Mouse (Mus musculus) gastrocnemius, postnatal 36 days (tissue): ENCODE data around the gene Zbtb26. TPM values are rescaled to one million over a fixed set of nuclear protein-coding genes. Genes with fewer than 3 reads are reported as not detected.

Source experiments
- DNase-seq, 2 experiments: peaks; one replicate each; pipeline ENCODE4 v3.0.0; 2022
- intact Hi-C: fragments of 180-260 bp; cut with DNase I; formaldehyde crosslinking; loops from one replicate; pipeline ENCODE4 v1.15.1; 2025
- long read RNA-seq, 2 experiments: library from polyadenylated mRNA; stranded (forward); transcript quantifications; one replicate each; pipeline ENCODE4 v2.0.0; 2021
- total RNA-seq, 2 experiments: library from RNA; stranded (reverse); gene quantifications; 2 replicates each; pipeline ENCODE4 v1.2.3; 2021

The Zbtb26 gene
- 1 to 10 TPM; 2.9 to 3.8 TPM for total RNA-seq
- long read RNA-seq, experiment 1, result 0 reads
- long read RNA-seq, experiment 2, result 0 reads

DNA sequence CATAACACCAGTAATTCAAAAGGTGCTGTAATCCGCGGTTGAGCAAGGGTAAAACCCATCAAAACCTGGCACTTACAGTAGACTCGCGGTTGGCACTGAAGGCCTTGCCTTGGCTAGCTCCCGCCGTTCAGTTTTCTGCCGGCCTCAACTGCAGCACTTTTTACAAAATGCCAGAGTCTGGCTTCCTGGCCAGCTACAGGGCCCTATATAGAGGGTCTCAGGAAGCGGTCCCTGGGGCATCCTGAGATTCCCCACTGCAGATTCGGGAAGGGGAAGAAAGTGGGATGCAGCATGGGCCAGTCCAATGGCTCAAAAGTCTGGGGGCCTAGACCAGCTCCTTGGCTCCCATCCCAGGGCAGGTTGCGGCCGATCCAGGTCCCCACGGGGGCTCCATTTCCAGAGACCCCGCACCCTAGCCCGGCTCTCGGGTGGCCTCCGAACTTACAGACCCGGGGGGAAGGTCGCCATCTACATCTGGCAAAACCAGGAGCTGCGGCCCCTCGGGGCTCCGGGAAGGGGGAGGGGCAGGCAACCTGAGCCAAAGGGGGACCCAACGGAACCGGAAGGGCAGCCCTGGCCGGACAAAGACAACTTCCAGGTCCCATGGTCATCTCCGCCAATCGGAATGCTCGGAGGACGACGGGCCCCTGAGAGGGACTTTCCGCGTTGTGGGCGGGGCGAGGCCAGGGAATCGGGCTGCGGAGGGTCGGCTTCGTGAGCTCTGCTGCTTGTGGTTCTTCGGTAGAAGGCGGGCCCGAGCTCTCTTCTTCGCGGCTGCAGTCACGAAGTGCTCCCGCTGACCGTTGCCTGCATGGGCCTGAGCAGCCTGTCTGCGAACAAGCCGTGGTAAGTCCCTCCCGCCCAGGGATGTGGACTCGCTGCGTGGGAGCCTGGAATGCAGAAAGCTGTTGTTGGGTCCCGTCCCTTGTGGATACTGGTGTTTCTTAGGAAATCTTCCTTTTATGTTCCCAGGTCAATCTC lies at the start of gene Zbtb26, which contains the start of the genes Zbtb6 and Rabgap1:
Gene Zbtb26 (minus strand): TSS at position 525 of the 981 bp plus-strand sequence.
Gene Zbtb6 (minus strand): TSS at position 561 of the 981 bp plus-strand sequence.
Gene Rabgap1 (plus strand): TSS at position 669 of the 981 bp plus-strand sequence.
- intact Hi-C loops, result no loop called here
- DNase-seq, result peak; percentile 90 to 93

GRCm38 (mm10) chr2:37488956-37489355 lies 46.0 kb upstream of the Zbtb26 start:
- intact Hi-C loops, result no loop called here
- no peak for DNase-seq

- no peak for DNase-seq
- intact Hi-C loops, result no loop called here
Measured at GRCm38 (mm10) chr2:37486408-37486807, 43.5 kb upstream of the Zbtb26 start.

- intact Hi-C loops, result loop anchor here (2.0 kb wide), 1 partner anchor 105 kb away; no protein-coding TSS in a partner anchor
- no peak for DNase-seq
Measured at GRCm38 (mm10) chr2:37485370-37485769, 42.4 kb upstream of the Zbtb26 start.

GRCm38 (mm10) chr2:37484165-37484564 lies 41.2 kb upstream of the Zbtb26 start:
- intact Hi-C loops, result loop anchor here (2.0 to 5.0 kb wide), 2 partner anchors 82 to 103 kb away; no protein-coding TSS in a partner anchor
- DNase-seq, result no peak

DNA sequence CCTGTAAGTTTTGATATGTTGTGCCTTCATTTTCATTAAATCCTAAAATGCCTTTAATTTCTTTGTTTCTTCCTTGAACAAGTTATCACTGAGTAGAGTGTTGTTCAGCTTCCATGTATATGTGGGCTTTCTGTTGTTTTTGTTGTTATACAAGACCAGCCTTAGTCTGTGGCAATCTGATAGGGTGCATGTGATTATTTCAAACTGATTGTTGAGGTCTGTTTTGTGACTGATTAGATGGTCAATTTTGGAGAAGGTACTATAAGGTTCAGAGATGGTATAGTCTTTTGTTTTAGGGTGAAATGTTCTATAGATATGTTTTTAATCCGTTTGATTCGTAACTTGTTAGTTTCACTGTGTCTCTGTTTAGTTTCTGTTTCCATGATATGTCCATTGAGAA lies 37.1 kb upstream of the Zbtb26 start:
- intact Hi-C loops, result loop anchor here (5.0 kb wide), 1 partner anchor 78 kb away; no protein-coding TSS in a partner anchor
- DNase-seq, result no peak

- intact Hi-C loops, result no loop called here
- no peak for DNase-seq
Measured at GRCm38 (mm10) chr2:37479559-37479958, 36.6 kb upstream of the Zbtb26 start.

DNA sequence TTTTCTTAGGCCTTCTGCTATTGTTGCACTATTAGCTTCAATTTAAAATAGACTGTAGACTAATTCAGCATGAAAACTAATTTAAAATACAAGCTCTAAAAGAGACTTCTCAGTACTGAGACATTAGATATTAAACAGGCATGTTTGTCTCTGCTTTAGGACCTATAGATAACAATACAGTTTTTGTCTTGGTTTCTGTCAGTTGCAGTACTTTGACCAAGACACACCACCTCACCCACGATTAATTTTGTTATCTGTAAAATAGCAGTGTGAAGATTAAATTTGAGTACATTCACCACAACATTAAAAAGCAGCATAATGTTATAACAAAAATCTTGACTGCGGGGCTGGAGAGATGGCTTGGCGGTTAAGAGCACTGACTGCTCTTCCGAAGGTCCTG lies 23.3 kb upstream of the Zbtb26 start:
- intact Hi-C loops, result no loop called here

DNA sequence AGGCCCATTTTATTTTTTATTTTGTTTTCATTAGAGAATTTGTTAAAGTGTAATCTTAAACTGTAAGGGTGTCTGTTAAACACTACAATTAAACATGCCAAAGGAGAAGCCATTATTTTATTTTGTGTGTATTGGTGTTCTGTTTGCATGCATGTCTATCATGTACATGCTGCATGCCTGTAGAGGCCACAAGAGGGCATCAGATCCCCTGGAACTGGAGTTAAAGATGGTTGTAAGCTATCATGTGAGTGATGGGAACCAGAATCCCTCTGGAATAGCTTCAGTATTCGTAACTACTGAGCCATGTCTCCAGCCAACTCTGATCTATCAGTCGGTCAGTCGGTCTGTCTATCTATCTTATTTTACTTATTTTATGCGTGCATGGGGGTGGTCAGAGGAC lies 17.8 kb upstream of the Zbtb26 start:
- no peak for DNase-seq
- intact Hi-C loops, result no loop called here

More for the DNA sequence above, 23.3 kb upstream of the Zbtb26 start:
- no peak for DNase-seq

- no peak for DNase-seq
- intact Hi-C loops, result no loop called here
Measured at GRCm38 (mm10) chr2:37452376-37452760, 9.4 kb upstream of the Zbtb26 start.

GRCm38 (mm10) chr2:37451667-37452375 lies 8.9 kb upstream of the Zbtb26 start:
- DNase-seq, result peak; percentile 88 to 93
- intact Hi-C loops, result no loop called here

GRCm38 (mm10) chr2:37431609-37432008 lies 11.3 kb downstream of the Zbtb26 start:
- DNase-seq, result no peak
- intact Hi-C loops, result no loop called here

DNA sequence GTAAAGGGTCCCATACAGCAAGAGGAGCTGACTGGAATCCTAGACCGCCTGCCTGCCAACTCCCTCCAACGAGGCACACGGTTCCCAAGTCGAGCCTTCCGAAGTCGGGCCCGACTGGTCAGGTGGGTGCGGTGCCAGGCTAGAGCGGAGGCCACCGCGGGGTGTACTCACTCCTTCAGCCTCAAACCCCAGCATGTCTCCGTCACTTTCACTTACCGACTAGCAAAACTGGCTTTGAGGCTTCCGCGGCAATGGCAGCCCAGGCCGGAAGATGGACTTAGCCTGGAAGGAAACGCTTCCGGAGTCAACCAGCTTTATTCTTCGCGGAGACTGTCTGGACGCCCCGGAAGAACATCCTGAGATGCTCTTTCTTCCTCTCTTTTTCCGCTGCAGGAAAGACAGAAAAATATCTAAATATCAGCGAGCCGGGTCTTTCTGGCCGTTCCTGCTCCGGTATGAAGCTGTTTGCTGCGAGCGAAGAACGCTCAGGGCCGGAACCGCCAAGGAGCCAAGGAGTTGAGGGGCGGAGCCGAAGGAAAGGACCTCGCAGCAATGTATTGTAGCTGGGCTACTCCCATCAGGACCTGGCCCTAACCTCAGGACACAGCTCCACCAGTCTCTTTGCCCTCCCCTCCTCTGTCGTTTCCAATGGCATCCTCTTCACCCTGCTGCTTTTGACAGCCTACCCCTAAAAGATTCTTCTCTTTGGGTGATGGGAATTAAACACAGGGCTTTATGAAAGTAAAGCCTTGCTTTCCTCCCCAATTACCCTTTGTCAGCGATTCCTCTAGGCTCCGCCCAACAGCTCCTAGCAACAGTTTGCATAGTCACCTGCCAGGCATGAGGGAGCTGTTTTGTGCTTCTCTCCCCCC lies 12.1 kb downstream of the Zbtb26 start:
- DNase-seq, result peak; percentile 56 to 67
- intact Hi-C loops, result no loop called here

DNA sequence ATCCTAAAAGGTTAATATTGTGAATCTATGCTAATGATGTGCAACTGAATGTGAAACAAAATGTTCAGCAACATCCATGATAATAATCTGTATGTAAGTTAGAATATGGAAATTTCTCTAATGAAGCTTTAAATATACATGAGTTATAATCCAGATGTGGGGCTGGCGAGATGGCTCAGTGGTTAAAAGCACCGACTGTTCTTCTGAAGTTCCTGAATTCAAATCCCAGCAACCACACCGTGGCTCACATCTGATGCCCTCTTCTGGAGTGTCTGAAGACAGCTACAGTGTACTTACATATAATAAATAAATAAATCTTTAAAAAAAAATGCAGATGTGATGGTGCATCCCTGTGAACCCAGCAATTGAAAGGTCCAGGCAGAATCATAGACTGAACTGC lies 19.3 kb downstream of the Zbtb26 start:
- intact Hi-C loops, result no loop called here
- DNase-seq, result no peak

GRCm38 (mm10) chr2:37422306-37423304 lies 20.3 kb downstream of the Zbtb26 start, which contains the start of gene Rc3h2:
Gene Rc3h2, minus strand, starts transcription at chr2:37422903.
- peak; percentile 88 to 91 for DNase-seq
- intact Hi-C loops, result no loop called here

DNA sequence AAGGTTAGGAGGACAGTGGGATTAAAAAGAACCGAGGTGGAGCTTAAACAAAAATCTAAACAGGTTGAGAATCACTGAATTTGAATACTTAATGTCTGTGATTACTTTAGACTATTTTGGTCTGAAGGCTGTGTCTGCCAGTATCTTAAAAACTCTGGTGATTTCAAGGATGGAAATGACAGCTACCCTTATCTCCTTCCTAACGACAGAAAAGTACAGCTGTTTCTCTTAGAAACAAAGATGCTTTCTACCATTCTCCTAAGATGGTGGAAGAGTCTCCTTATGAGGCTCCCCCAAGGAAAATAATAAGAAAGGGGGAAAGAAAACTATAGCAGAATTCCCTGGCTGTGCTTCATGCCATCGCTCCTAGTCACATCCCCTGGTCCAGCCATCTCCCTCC lies 21.0 kb downstream of the Zbtb26 start:
- intact Hi-C loops, result no loop called here
- no peak for DNase-seq

DNA sequence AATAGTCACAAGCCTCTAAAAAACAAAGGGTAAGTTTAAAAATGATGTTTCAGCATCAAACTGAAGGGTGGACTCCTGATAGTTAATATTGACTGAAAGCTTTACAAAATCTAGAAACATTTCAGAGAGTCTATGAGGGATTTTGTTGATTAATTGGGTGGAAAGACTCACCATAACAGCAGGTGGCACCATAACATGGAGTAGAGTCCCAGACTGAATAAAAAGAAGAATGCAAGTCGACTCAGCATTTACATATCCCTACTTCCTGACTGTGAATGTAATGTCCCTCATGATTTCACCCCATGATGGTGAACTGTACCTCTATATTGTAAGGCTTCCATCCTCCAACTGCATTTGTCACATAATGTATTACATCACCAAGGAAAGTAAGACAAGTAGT lies 47.4 kb downstream of the Zbtb26 start:
- DNase-seq, result no peak
- intact Hi-C loops, result no loop called here

- intact Hi-C loops, result loop anchor here (10.0 kb wide), 1 partner anchor 392 kb away; the partner anchor contains the start of gene Crb2
- no peak for DNase-seq
Measured at GRCm38 (mm10) chr2:37382921-37383320, 60.0 kb downstream of the Zbtb26 start.
